Mouse (Mus musculus): ENCODE results near the gene Esyt3.

Esyt3 gene

GRCm38 (mm10) chr9:99354796-99355195 lies 3.6 kb downstream of the Esyt3 start:
- DNase-seq (ENCODE audit: low read depth, low spot score) = no peak

GRCm38 (mm10) chr9:99353390-99353789 lies 5.0 kb downstream of the Esyt3 start:
- DNase-seq (ENCODE audit: low read depth, low spot score) = no peak

GRCm38 (mm10) chr9:99352964-99353363 lies 5.4 kb downstream of the Esyt3 start:
- DNase-seq (ENCODE audit: low read depth, low spot score) = no peak

GRCm38 (mm10) chr9:99345351-99345792 lies 13.0 kb downstream of the Esyt3 start:
- no peak for DNase-seq (ENCODE audit: low read depth, low spot score)

GRCm38 (mm10) chr9:99341600-99341999 lies 16.8 kb downstream of the Esyt3 start:
- no peak for DNase-seq (ENCODE audit: low read depth, low spot score)

GRCm38 (mm10) chr9:99340126-99340525 lies 18.2 kb downstream of the Esyt3 start:
- no peak for DNase-seq (ENCODE audit: low read depth, low spot score)

GRCm38 (mm10) chr9:99339182-99339581 lies 19.2 kb downstream of the Esyt3 start:
- no peak for DNase-seq (ENCODE audit: low read depth, low spot score)

GRCm38 (mm10) chr9:99338293-99338692 lies 20.1 kb downstream of the Esyt3 start:
- DNase-seq (ENCODE audit: low read depth, low spot score) = no peak

GRCm38 (mm10) chr9:99336538-99336937 lies 21.8 kb downstream of the Esyt3 start:
- DNase-seq (ENCODE audit: low read depth, low spot score) = no peak

GRCm38 (mm10) chr9:99326881-99327280 lies 31.5 kb downstream of the Esyt3 start:
- DNase-seq (ENCODE audit: low read depth, low spot score) = no peak

GRCm38 (mm10) chr9:99325961-99326360 lies 32.4 kb downstream of the Esyt3 start:
- no peak for DNase-seq (ENCODE audit: low read depth, low spot score)

- no peak for DNase-seq (ENCODE audit: low read depth, low spot score)
Observed at GRCm38 (mm10) chr9:99325208-99325929, 33.0 kb downstream of the Esyt3 start.

- no peak for DNase-seq (ENCODE audit: low read depth, low spot score)
Observed at GRCm38 (mm10) chr9:99320006-99320405, 38.4 kb downstream of the Esyt3 start.

GRCm38 (mm10) chr9:99319343-99319951 lies 38.9 kb downstream of the Esyt3 start:
- no peak for DNase-seq (ENCODE audit: low read depth, low spot score)

- DNase-seq (ENCODE audit: low read depth, low spot score) = no peak
Observed at GRCm38 (mm10) chr9:99306226-99306625, 52.1 kb downstream of the Esyt3 start.

GRCm38 (mm10) chr9:99304296-99304695 lies 54.1 kb downstream of the Esyt3 start:
- DNase-seq (ENCODE audit: low read depth, low spot score) = no peak

Measured in forelimb bud, embryonic 11.5 days (tissue).